Mouse (Mus musculus): ENCODE measurements around the gene Zfp366. TPM values are rescaled to one million over a fixed set of nuclear protein-coding genes. Genes with fewer than 3 reads are reported as not detected.

Zfp366 gene
- total and polyA plus RNA-seq, 3 experiments: not detected

GRCm38 (mm10) chr13:99250806-99251205, 66.2 kb downstream of the Zfp366 start:
- TF ChIP-seq RAD21 (IDR thresholded peaks at IDR 0.05; ENCODE audit: low read depth, low read length) (no peak), JUN (IDR thresholded peaks at IDR 0.05; ENCODE audit: insufficient read depth, low read depth, low read length) (no peak), PAX5 (IDR thresholded peaks at IDR 0.05; ENCODE audit: low read length) (no peak), SMC3 (IDR thresholded peaks at IDR 0.05; ENCODE audit: low read depth, low read length) (no peak), HCFC1 (IDR thresholded peaks at IDR 0.05; ENCODE audit: low read depth, low read length) (no peak), BHLHE40 (IDR thresholded peaks at IDR 0.05; ENCODE audit: low read depth, low read length) (no peak), POLR2A (IDR thresholded peaks at IDR 0.05; ENCODE audit: low read depth, low read length) (no peak), NRF1 (IDR thresholded peaks at IDR 0.05; ENCODE audit: low read depth, low read length) (no peak), SIN3A (IDR thresholded peaks at IDR 0.05; ENCODE audit: low read length) (no peak), MYC (IDR thresholded peaks at IDR 0.05; ENCODE audit: low read depth, low read length) (no peak), CHD1 (IDR thresholded peaks at IDR 0.05; ENCODE audit: low read depth, low read length) (no peak), MAFK (IDR thresholded peaks at IDR 0.05; ENCODE audit: insufficient replicate concordance, low read length) (no peak), MAZ (IDR thresholded peaks at IDR 0.05; ENCODE audit: low read depth, low read length) (no peak)
- no peak overlapping the region for H3K9ac ChIP-seq (ENCODE audit: insufficient read depth, low read depth)
- in situ Hi-C loops (cut with MboI; ENCODE audit: low pct_ligation_motif_present, low pct_unique_long_range_greater_than_20kb, low sequenced_read_pairs) (no loop called here), dilution Hi-C loops (cut with MboI; ENCODE audit: extremely low pct_ligation_motif_present, extremely low pct_unique_long_range_greater_than_20kb, low sequenced_read_pairs) (no loop called here)
- H3K79me2 ChIP-seq (replicated peaks; ENCODE audit: control insufficient read depth, extremely low read depth, insufficient read depth, poor library complexity, severe bottlenecking): no peaks in the 10 kb centered on the region
- no peak overlapping the region for H3K4me2 ChIP-seq (ENCODE audit: insufficient read depth, low read depth, poor library complexity, severe bottlenecking)
- no peak for DNase-seq (ENCODE audit: extremely low read depth)
- H3K4me3 ChIP-seq (replicated peaks in 1 of 3; ENCODE audit: low read depth in 2 of 3, low read length in 2 of 3, poor library complexity in 1 of 3): no peak overlapping the region
- peaks cover 77% of the 10 kb centered on the region for H3K27me3 ChIP-seq (replicated peaks)
- H3K27ac ChIP-seq (ENCODE audit: insufficient read depth, low read depth): no peak overlapping the region
- H3K4me1 ChIP-seq (ENCODE audit: control insufficient read depth in 1 of 2, insufficient read depth in 2 of 2): peaks cover 4 to 5% of the 10 kb centered on the region in 2 experiments; a peak in 3 of 4 replicates
- H3K9me3 ChIP-seq (replicated peaks; ENCODE audit: low read length): peaks cover 11% of the 10 kb centered on the region
- H3K36me3 ChIP-seq (replicated peaks in 1 of 2; ENCODE audit: control insufficient read depth in 1 of 2, insufficient read depth in 1 of 2, low read length in 1 of 2): no peaks in the 10 kb centered on the region

DNA sequence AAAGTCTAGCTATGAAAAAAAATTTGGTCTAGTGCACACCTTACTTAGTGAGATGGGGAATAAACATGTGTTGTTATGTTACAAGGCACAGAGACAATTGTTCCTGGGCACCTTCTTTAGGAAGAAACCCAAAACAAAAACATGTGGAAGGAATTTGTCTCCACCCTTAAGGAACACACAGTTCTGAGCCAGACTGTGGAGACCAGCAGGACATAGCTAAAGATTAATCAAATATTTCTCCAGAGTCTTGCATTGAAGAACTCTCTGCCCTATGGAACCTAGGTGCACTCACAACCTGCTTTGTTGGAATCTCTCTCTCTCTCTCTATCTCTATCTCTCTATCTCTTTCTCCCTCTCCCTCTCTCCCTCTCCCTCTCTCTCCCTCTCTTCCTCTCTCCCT, 69.6 kb downstream of the Zfp366 start:
- H3K4me3 ChIP-seq (replicated peaks in 1 of 3; ENCODE audit: low read depth in 2 of 3, low read length in 2 of 3, poor library complexity in 1 of 3): no peak overlapping the region
- no peak overlapping the region for H3K27ac ChIP-seq (ENCODE audit: insufficient read depth, low read depth)
- H3K4me2 ChIP-seq (ENCODE audit: insufficient read depth, low read depth, poor library complexity, severe bottlenecking): no peak overlapping the region
- no peaks in the 10 kb centered on the region for H3K79me2 ChIP-seq (replicated peaks; ENCODE audit: control insufficient read depth, extremely low read depth, insufficient read depth, poor library complexity, severe bottlenecking)
- TF ChIP-seq IRF4 (IDR thresholded peaks at IDR 0.05; ENCODE audit: low read depth, low read length) (no peak), KAT2A (IDR thresholded peaks at IDR 0.05; ENCODE audit: insufficient replicate concordance, low read length) (no peak), TCF12 (IDR thresholded peaks at IDR 0.05; ENCODE audit: low read depth, low read length) (no peak), CTCF (conservative IDR thresholded peaks at IDR 0.05 in 1 of 2, IDR thresholded peaks at IDR 0.05 in 1 of 2; ENCODE audit: low read depth in 2 of 2, low read length in 2 of 2) (no peak), MYC (IDR thresholded peaks at IDR 0.05; ENCODE audit: low read depth, low read length) (no peak), NELFE (IDR thresholded peaks at IDR 0.05; ENCODE audit: low read depth, low read length) (no peak), JUND (conservative IDR thresholded peaks at IDR 0.05; ENCODE audit: low read depth, low read length) (no peak), NRF1 (IDR thresholded peaks at IDR 0.05; ENCODE audit: low read depth, low read length) (no peak), ZC3H11A (IDR thresholded peaks at IDR 0.05; ENCODE audit: low read depth, low read length) (no peak), POLR2AphosphoS2 (IDR thresholded peaks at IDR 0.05; ENCODE audit: low read depth, low read length) (no peak), RAD21 (IDR thresholded peaks at IDR 0.05; ENCODE audit: low read depth, low read length) (no peak), TBP (conservative IDR thresholded peaks at IDR 0.05; ENCODE audit: low read depth, low read length) (no peak), SMC3 (IDR thresholded peaks at IDR 0.05; ENCODE audit: low read depth, low read length) (no peak), E2F4 (IDR thresholded peaks at IDR 0.05; ENCODE audit: insufficient replicate concordance, low read depth, low read length) (no peak), RCOR1 (conservative IDR thresholded peaks at IDR 0.05; ENCODE audit: low read depth, low read length) (no peak), SIN3A (IDR thresholded peaks at IDR 0.05; ENCODE audit: low read length) (no peak)
- H3K9ac ChIP-seq (ENCODE audit: insufficient read depth, low read depth): no peak overlapping the region
- DNase-seq (ENCODE audit: extremely low read depth): no peak
- in situ Hi-C loops (cut with MboI; ENCODE audit: low pct_ligation_motif_present, low pct_unique_long_range_greater_than_20kb, low sequenced_read_pairs) (no loop called here), dilution Hi-C loops (cut with MboI; ENCODE audit: extremely low pct_ligation_motif_present, extremely low pct_unique_long_range_greater_than_20kb, low sequenced_read_pairs) (no loop called here)
- H3K36me3 ChIP-seq (replicated peaks in 1 of 2; ENCODE audit: control insufficient read depth in 1 of 2, insufficient read depth in 1 of 2, low read length in 1 of 2): no peaks in the 10 kb centered on the region
- H3K4me1 ChIP-seq (ENCODE audit: control insufficient read depth in 1 of 2, insufficient read depth in 2 of 2): peaks cover 0 to 3% of the 10 kb centered on the region in 2 experiments; a peak in 1 of 4 replicates
- peaks cover 11% of the 10 kb centered on the region for H3K9me3 ChIP-seq (replicated peaks; ENCODE audit: low read length)
- peaks cover 65% of the 10 kb centered on the region for H3K27me3 ChIP-seq (replicated peaks)
